Mouse (Mus musculus): Measurements from ENCODE around the gene Ctrb1.
A peak's percentile ranks its signal among the peaks of the same experiment; 100 is the strongest.
"Not testable (repeated sequence)": the region's sequence is repeated elsewhere in the genome, so short reads cannot be mapped to it uniquely, and the experiment has no call there.

Gene Ctrb1

DNA sequence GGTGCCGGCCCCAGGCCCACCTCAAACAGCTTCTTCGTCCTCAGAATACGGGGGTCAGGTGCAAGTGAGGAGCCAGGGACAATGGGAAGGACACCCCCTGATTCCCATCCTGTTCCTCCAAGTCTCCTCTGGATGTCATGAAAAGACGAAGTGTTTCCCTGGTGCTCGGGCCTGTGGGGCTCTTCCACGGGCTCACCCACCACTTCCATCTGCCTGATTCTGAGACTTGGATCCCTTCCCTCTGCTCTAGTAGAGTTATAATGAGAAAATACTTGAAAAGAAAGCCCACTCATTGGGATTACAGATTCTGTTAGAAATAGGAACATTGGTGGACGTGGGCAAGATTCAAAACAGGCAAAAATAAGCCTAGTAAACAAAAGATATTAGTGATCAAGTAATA lies 12.0 kb downstream of the Ctrb1 start:
- no peak for DNase-seq

DNA sequence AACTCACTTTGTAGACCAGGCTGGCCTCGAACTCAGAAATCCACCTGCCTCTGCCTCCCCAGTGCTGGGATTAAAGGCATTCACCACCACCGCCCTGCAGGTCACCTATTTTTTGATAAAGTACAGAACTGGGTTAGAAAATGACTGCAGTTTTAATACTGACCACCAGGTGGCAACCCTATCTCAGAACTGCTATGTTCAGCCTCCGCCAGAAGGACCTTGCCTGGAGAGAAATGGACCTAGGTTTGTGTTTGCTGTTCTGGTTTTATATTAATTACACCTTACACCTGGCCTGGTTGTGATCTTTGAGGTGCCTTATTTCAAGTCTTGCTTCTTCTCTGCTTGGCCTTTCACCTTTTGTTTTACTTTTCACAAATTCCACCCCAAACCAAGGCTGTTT lies 12.7 kb downstream of the Ctrb1 start:
- peak; percentile 78 for DNase-seq

DNA sequence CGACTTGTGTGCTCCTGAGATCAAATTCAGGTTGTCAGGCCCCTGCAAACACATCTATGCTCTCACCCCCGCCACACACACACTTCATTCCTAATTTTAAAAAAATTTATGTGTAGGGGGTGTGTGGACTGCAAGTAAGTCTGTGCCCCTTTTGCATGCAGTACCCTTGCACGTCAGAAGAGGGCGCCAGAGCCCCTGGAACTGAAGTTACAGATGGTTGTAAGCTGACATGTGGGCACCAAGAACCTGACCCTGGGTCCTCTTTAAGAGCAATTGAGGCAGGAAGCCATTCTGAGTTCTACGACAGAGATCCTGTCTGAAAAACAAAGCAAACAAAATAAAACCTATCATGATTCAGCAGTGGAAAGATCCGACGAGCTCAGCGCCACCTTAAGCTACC lies 14.6 kb downstream of the Ctrb1 start:
- no peak for DNase-seq

DNA sequence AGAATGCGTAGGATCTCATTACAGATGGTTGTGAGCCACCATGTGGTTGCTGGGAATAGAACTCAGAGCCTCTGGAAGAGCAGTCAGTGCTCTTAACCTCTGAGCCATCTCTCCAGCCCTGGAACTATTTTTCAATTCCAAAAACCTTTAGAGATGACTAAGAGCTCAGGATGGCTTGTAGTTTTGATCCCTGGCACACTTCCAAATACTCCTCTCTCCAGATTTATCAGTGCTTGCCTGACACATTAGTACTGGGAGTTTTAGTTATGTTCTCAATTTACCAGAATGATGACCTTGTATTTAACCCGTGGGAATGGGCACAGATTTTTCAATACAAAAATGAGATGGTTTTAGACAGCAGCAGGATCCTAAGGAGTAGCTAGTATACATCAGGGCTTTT lies 24.1 kb downstream of the Ctrb1 start:
- DNase-seq, result no peak

DNA sequence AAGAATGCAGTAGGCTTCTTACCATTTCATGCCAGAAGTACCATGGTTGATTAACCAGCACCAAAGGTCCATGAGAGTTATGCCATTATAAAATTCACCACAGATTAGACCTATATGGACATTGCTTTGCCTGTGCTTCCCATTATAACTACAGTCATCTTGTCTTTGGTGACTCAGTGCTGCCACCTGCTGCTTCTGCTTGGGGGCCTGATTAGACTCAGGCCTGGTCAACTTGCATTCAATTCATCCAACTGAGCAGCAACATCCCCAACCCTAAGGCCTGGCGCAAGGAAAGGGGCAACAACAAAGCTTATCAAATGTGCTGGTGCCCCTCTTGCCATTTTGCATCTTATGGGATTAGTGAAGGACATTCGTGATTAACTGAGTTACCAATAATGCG lies 28.3 kb downstream of the Ctrb1 start:
- DNase-seq, result peak; percentile 90

DNA sequence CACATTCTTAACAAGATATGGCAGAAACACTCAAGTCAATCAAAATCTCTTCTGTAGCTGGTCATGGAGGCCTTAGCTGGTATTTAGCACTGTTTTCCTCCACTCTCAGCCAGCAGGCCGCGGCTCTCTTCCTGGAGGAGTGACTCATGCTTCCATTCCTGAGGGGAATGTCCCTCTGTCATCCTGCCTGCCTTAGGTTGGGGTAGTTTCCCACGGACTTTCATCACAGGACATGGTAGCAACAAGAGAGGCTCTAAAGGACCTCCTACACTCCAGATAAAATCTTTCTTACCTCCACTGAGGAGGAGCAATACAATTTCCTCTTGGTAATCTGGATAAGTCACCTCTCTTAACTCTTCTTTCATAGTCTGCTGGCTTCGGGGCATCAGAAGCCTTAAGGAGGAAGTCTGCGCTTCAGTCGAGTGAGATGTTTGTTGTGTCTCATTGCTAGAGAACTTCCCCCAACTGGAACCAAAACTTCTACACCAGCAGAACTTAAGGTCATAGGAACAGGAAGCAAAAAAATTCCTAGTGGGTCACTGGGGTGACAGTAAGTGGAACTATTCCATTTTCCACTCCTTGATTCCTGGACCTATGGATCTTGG lies 31.9 kb downstream of the Ctrb1 start:
- no peak for DNase-seq

DNA sequence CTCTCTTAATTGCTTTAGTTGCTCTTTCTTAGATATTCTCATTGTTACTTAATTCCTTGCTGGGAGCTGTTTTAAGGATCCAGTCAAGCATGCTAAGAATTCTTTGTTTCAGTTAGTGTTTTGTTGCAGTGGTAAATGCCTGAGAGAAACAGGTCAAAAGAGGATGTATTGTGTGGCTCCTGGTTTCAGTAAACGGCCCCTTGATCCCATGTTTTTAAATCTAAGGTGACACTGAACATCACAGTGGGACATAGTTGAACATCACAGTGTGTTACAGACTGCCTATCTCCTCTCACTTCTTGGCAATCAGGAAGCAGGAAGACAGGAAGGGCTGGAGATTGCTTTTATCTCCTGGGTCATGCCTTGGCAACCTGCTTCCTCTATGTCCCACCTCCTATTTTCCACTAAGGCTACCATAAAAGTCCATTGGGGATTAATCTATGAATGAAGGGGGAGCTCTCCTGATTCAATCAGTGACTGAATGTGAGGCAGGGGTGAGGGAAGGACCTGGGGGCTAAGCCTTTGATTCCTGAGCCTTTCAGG lies 33.4 kb downstream of the Ctrb1 start:
- DNase-seq, result no peak

DNA sequence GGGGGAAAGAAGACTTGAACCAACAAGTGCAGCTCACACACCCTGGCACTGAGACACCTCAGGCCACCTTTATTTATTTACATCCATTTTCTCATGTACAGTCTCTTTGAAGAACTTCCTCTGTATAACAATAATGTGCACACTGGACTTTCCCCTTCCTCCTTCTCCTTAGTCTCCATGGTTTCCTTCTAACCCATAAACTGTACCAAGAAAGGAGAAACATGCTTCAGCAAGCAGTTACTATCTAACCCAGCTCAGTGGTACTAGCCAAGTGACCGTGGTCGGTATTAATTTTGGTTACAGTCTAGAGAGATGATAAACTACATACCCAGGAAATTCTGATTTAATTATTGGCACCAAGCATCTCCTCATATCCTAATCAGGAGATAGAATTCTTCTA lies 37.3 kb downstream of the Ctrb1 start:
- no peak for DNase-seq

DNA sequence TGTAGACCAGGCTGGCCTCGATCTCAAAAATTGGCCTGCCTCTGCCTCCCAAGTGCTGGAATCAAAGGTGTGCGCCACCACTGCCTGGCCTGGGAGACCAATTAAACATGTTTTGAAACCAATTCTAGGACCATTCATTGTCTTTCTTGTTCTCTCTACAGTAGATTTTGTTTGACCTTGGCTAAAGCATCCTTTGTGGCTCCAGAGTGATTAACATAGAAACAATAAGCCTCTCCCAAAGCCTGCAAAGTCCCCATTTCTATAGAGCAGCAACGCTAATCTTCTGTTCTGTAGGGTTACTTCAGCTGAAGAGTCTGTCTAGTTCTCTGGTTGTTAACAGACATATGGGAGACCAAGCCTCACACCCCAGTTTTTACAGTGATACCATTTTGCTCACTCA lies 40.2 kb downstream of the Ctrb1 start:
- DNase-seq, result no peak

DNA sequence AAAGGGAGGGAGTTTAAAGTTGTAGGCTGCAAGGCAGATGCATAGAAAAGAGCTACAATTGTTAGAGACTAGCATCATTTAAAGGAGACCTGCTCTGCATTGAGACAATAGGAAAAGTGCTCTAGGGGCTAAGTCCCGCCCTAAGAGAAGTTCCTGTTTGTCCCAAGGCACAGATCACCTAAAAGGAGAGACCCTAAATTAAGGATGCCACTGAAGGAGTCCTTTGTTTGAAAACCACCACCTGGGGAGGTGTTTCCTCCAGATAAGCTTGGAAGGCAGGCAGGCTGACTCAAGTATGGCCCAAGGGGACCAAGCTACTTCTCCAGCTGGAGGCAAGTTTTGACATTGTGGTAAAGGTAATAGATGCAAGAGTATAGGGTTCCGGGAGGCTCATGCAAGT lies 42.0 kb downstream of the Ctrb1 start:
- DNase-seq, result no peak

DNA sequence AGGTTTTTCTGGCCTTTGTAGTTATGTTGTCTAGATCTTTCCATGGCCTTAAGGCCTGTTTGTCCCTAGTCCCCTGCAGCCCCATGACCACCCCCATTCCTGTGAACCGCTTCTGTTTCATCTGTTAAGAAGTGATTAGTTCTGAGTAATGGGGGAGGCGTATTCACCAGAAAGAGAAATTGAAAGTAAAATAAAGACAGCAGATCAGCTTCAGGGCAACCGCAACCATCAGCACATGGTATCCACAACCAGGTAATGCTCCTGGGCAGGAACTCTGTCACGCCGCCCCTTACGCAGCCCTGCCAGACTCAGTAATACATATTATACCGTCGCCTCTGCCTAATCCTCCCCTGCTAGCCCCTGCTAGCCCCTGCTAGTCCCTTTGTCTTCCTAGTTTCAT lies 45.1 kb downstream of the Ctrb1 start:
- no peak for DNase-seq

DNA sequence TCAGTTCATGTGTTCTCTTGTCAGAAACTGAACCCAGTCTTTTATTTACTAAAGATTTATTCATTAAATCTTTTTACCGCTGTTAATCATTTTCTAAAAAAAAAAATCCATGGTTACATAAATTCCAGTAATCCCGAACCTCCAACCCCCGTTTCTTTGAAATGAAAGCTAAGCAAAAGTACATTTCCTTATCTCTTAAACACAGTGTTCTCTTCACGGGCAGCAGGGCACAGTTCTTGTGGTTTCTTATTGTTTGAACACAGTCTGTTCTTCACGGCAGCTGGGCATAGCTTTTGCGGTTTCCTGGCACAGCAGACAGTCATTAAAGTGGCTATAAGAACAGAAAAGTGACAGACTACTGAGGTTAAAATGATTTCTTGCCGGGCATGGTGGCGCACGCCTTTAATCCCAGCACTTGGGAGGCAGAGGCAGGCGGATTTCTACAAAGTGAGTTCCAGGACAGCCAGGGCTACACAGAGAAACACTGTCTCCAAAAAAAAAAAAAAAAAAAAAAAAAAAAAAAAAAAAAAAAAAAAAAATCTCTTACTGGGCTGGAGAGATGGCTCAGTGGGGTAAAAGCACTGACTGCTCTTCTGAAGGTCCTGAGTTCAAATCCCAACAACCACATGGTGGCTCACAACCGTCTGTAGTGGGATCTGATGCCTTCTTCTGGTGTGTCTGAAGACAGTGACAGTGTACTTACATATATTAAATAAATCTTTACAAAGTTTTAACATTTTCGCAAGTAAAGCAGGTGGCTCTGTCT lies 46.3 kb downstream of the Ctrb1 start:
- DNase-seq, result not testable (repeated sequence)

DNA sequence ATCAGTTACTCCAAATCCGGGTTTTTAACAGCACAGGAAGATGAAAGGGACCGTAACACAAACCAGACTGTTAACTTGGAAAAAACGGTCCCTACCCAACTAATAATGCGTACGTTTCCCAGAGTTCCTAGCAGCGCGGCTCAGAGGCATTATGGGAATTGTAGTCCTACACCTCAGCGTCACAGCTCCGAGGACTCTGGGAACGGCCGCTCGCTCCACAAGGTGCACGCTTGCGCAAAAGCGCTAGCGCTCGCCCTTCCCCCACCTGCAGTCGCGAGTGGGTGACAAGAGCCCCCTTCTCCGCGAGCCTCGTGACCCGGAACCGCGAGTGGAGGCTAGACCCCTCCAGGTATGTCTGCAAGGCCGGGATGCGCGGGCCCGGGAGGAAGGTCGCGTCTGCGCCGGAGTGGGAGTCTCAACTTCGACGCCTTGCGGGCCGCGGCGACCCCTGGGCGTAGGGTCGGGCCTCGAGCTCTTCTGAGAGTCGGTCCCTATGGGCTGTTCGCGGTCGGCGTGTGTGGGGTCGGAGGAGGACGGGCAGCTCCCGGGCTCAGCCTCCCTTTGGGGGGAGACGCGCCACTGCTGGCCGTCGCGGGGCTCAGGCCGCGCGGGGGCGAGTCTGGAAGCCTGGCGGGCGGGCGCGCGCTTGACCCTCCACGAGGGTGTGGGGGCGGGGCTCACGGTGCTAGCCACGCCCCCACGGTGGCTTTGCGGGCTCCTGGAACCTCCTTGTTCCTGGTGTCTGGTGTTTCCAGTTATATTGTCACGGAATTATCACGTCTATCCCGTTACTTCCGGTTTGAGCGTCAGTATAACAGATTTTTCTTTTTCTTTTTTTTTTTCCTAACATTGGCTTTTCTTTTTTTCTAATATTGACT lies 47.3 kb downstream of the Ctrb1 start, which contains the start of gene Zfp1:
Zfp1 (plus strand) TSS at position 138 of the 878 bp plus-strand sequence.
- peak; percentile 92 for DNase-seq

DNA sequence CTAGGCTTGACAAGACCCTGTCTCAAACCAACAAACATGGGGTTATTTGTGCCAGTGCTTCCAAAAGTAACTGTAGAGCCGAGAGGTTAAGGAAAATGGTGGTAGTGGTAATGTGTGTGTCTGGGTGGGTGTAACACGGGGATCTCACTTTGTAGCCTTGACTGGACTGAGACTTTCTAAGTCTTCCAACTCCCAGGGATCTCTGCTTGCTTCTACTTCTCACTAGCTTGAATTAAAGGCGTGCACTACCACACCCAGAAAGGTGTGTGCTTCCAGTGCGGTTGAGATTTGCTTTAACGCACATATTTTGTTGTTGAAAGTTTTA lies 47.9 kb downstream of the Ctrb1 start:
- DNase-seq, result no peak

DNA sequence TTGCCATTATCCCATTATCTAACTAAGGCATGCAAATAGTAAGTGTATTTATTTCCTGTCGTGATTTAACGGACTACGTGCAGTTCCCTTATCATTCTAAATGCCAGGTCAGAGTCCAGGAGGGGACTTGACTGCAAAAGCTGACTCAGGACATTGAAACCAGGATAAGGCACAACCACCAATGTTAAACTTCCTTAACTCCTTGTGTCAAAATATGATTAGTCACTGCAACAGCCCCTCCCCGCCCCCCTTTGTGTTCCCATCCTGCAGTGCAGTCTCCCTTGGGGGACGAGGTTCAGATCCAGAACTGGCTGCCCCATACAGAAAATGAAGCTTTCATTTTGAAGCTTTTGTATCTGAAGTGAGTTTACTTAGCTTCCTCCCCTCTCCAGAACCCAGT lies 48.3 kb downstream of the Ctrb1 start:
- no peak for DNase-seq

DNA sequence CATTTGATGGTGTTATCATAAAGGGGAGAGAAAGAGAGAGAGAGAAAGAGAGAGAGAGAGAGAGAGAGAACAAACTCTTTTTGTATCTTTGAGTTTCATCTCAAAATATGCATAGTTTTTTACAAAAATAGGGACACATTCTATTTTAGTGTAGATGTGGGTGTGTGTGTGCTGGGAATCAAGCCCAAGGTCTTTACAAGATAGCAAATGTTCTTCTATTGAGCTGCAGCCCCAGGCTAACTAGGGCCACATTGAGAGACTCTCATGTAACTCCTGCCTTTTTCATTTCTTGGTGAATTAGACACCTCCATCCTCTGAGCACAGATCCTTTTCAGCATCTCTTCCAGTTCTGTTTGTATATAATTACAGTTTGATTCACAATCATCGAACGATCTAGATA lies 49.7 kb downstream of the Ctrb1 start:
- DNase-seq, result no peak

DNA sequence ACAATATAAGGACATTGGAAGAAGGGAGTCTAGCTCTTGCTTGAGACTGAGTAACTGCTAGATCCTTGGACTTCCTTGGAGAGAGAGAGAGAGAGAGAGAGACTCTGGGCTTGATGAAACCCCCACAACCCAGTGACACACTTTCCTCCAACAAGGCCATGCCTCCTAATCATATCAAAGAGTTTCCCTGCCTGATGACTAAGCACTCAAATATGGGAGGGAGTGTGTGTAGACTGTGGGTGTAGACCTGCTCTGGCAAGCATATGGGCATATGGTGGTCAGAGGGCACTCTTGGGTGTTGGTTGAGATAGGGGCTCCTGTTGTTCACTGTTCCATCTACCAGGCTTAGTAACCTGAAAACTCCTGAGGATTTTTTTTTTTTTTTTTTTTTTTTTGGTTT lies 52.7 kb downstream of the Ctrb1 start:
- DNase-seq, result no peak

Data from lung, postnatal 14 days (tissue).